Mouse (Mus musculus): ENCODE measurements around the gene Tmem235. TPM values are rescaled to one million over a fixed set of nuclear protein-coding genes. Genes with fewer than 3 reads are reported as not detected.
"Not testable (repeated sequence)": the region's sequence is repeated elsewhere in the genome, so short reads cannot be mapped to it uniquely, and the experiment has no call there.

The Tmem235 gene
- total RNA-seq (2017), result not detected in 2 replicates

DNA sequence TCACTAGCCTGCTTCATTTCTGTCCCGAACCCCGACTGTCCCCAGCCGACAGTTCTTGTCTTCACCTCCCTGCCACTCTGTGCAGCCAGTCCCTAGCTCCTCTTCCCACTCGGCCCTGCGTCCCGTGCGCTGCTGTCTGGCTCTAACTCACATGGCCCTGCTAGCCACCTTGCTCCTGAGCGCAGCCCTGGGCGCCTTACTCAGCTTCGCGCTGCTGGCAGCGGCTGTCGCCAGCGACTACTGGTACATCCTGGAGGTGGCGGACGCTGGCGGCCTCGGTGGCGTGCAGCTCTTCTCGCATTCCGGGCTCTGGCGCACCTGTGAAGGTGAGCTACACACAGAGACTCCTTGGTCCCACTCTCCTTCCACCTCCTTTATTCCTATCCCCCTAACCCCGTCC, at the start of gene Tmem235:
Gene Tmem235, plus strand, starts transcription at position 152 of the 400 bp plus-strand sequence.
- ATAC-seq (replicated peaks; ENCODE audit: low read depth, poor library complexity, severe bottlenecking), result no peak

DNA sequence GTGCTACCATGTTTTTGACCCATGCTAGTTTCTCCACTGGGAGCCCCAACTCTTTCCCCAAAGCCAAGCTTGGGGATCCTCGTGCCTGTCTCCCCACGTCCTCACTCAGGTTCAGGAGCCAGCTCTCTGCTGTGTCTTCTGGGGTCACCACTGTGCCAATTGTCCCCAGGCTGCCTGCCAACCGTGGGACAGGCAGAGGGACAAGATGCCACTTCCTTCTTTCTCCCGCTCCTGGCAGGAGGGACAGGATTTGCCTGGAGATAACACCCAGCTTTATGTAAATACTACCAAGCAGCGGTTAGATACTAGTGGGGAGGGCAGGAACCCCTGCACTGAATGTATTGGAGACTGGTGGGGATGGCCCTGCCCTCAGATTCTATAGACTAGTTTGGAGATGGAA, 46.7 kb upstream of the Tmem235 start:
- no peak for ATAC-seq (replicated peaks; ENCODE audit: low read depth, poor library complexity, severe bottlenecking)

DNA sequence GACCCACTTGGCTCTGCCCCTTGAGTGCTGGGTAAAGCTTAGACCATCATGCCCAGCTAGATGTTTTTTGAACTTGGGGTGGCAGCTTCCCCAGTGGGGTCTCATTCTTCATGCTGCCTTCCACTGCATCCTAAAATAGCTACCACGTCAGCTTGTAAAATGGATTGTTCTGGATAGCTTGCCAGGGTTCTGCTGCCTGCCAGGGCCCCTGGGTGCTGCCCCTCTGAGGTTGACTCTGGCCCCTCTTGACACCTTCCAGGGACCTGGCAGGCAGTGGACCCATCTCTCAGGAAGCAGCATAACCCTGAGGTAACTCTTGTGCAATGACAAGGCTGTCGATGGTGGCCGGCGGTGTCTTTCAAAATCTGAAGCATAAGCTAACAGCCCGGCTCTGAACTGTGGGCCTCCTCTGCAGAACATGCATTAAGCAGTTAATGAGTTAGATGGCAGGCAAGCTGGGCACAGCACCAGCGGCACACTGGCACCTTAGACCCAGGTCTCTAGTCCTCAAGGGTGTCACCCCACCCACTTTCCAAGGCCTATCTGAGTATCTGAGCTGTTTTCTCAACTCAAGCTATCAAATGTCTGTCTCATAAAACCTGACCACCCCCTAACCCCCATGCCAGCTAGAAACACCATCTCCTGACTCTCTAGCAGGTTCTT, 45.7 kb upstream of the Tmem235 start:
- ATAC-seq (replicated peaks; ENCODE audit: low read depth, poor library complexity, severe bottlenecking), result no peak

- not testable (repeated sequence) for ATAC-seq (replicated peaks; ENCODE audit: low read depth, poor library complexity, severe bottlenecking)
These were observed 44.7 kb upstream of the Tmem235 start for GRCm38 (mm10) chr11:117815850-117816249.

DNA sequence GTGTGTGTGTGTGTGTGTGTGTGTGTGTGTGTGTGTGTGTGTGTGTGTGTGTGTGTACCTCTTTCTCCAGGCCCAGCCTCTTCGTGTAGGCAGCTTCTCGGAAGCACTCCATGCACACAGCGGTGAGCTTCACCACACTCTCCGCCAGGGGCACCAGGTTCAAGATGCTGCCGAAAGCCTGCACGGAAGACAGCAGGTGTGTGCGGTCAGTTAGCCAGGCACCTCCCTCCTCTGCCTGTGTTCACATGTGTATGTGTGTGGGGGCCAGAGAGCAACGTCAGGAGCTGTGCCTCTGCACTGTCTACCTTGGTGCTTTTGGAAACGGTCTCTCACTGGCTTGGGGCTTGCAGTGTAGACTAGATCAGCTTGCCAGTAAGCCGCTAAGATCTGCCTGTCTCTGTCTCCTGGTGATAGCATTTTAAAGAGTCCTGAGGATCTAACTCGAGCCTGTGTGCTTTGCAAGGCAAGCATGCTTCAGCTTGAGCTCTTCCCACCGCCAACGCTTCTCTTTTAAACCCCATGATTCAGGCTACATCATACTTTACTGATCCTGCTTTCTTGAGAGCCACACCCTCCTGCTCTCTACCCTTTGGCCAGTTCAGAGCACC, 44.1 kb upstream of the Tmem235 start:
- no peak for ATAC-seq (replicated peaks; ENCODE audit: low read depth, poor library complexity, severe bottlenecking)

GRCm38 (mm10) chr11:117819095-117819494, 41.5 kb upstream of the Tmem235 start:
- no peak for ATAC-seq (replicated peaks; ENCODE audit: low read depth, poor library complexity, severe bottlenecking)

DNA sequence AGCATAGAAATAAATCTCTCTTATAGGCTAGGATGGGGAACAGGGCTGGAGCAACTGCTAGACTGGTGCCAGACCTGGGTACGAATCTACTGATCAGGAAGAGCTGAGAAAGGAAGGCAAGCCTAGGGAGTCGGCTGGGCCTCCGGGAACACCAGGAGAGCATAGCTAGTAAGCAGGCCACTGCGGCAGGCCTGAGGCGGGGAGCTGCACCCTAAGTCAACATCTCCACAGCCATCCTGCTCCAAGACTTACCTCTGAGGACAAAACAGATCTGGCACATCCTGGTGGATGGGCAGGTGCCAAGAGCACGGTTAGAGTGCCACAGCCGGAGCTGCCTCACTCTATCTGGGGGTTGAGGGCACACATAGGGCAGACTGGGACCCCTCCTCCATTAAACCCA, 40.4 kb upstream of the Tmem235 start:
- ATAC-seq (replicated peaks; ENCODE audit: low read depth, poor library complexity, severe bottlenecking), result no peak

DNA sequence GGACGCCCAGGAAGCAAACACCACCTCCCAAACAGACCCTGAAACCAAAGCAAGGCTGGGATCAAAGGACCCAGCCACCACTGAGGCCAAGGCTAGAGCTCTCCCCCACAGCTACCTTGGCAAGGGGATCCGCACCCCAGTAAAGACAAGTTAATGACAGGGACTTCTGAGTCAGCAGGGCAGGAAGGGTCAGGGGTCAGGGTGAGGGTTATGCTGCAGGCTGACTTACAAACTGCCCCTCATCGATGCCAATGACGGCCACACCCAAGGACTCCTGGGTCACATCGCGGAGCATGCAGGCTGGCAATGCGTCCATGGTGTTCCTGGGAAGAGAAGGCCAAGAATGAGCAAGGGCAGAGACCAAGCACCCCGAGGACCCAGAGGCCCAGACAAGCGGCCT, 38.7 kb upstream of the Tmem235 start:
- no peak for ATAC-seq (replicated peaks; ENCODE audit: low read depth, poor library complexity, severe bottlenecking)

GRCm38 (mm10) chr11:117822728-117823241, 37.8 kb upstream of the Tmem235 start:
- ATAC-seq (replicated peaks; ENCODE audit: low read depth, poor library complexity, severe bottlenecking), result no peak

DNA sequence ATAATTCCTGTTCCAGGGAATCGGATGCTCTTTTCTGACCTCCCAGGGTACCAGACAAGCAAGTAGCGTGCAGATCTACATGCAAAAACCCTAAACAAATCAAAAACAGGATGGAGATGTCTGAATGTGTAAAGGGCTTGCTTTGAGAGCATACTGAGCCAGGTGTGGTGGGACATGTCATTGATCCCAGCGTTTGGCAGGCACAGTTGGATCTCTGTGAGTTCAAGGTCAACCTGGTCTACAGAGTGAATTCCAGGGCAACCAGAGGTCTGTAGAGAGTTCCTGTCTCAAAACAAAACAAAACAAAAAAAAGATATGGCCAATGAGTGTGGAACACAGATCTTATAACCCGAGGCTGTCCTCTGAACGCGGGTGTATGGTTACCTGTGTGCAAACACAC, 37.1 kb upstream of the Tmem235 start:
- no peak for ATAC-seq (replicated peaks; ENCODE audit: low read depth, poor library complexity, severe bottlenecking)

- peak; percentile 44 for ATAC-seq (replicated peaks; ENCODE audit: low read depth, poor library complexity, severe bottlenecking)
These were observed 36.2 kb upstream of the Tmem235 start for GRCm38 (mm10) chr11:117824060-117824969.

- ATAC-seq (replicated peaks; ENCODE audit: low read depth, poor library complexity, severe bottlenecking), result peak; percentile 36
These were observed 35.0 kb upstream of the Tmem235 start, which contains the start of the genes Afmid and Tk1 for GRCm38 (mm10) chr11:117825333-117826101. Gene Afmid, plus strand, starts transcription at chr11:117825924. Gene Tk1, minus strand, starts transcription at chr11:117826092.

DNA sequence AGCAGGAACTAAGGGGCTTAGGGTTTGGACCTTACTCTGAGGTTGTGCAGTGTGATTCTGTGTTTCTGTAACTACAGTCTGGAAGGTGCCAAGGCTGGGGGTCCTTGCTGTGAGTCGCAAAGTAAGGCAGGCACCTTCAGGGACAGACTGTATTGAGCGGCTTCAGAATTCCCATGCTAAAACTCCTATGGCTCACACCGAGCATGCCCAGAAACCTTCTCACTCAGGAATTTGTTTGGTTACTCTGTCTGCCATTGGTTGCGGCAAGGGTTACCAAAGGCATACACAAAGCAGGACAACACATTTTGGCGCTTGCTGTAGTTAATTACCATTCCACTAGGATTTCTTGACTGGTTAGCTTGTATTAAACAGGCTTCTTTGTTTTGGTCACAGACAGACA, 34.4 kb upstream of the Tmem235 start:
- ATAC-seq (replicated peaks; ENCODE audit: low read depth, poor library complexity, severe bottlenecking), result no peak

GRCm38 (mm10) chr11:117826916-117827315, 33.6 kb upstream of the Tmem235 start:
- ATAC-seq (replicated peaks; ENCODE audit: low read depth, poor library complexity, severe bottlenecking), result no peak

DNA sequence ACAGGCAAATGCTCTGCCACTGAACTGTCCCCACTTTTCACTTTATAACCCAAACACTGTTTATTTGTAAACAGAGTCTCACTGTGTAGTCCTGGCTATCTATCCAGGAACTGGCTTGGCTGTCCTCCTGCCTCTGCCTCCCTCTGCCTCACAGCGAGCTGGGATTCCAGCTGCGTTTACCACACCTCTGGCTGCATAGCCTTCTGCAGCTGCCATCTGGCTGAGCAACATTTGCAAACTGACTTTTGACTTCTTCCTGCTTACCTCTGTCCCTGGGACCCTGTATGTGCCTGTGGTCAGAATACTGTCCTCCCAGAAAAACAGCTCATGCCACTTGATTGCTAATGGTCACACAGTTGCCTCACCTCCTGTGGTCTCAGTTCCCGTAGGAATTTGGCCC, 33.2 kb upstream of the Tmem235 start:
- no peak for ATAC-seq (replicated peaks; ENCODE audit: low read depth, poor library complexity, severe bottlenecking)

DNA sequence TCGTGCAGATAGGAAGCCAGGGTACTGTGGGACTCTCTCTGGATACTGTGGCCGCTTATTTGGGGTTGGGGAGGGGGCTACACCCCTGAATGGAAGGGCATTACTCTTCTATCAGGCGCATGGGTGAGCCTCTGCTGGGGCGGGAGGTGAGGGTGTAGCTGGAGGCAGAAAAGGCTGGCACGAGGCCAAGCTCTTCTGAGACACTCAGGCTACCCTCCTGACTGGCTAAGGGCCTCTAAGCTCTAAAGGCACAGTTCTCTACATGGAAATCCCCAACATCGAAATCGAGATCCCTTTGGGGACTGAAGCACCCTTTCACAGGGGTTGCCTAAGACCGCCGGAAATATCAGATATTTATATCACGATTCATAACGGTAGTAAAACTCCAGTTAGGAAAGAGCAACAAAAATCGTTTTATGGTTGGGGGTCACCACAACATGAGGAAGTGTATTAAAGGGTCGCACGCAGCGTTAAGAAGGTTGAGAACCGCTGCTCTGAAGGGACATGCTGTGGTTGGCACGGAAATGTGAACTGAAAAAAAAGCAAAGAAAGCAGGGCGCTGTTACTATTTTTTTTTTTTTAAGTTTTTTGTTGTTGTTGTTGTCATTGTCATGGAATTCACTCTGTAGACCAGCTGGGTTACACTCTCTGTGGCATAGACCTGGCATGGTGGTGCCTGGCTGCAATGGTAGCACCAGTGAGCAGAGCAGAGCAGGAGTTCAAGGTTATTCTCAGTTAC, 32.2 kb upstream of the Tmem235 start:
- ATAC-seq (replicated peaks; ENCODE audit: low read depth, poor library complexity, severe bottlenecking), result no peak

DNA sequence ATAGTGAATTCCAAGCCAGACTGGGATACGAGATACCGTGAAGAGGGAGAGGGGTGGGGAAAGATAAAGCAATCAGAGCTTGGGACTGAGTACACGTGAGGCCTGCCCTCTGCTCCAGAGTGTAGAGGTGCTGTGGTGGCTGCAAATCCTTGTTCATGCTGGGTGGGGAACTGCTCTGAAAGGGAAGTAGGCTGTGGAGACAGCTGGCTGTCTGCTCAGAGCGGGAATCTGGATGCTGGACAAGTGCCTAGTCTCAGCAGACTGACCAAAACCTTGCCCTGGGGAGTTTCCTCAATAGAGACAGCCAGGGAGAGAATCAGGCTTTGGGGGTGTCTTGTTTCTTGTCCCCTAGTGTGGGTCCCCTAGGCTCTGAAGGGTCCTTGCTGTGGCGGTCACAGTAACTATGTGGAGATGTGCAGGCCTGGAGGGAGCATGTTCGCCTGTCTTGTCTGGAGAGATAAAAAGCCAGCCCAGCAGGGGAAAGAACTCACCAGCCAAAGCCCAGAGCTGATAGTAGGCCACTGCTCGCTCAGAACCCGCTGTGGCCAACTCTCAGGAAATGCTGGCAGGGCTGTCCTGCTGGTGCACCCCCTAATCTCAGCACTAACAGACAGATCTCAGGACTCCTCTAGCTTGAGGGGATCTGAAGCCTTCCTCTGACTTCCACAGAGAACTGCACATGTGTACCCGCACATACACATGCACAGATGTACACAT, 31.5 kb upstream of the Tmem235 start:
- peak; percentile 33 for ATAC-seq (replicated peaks; ENCODE audit: low read depth, poor library complexity, severe bottlenecking)

DNA sequence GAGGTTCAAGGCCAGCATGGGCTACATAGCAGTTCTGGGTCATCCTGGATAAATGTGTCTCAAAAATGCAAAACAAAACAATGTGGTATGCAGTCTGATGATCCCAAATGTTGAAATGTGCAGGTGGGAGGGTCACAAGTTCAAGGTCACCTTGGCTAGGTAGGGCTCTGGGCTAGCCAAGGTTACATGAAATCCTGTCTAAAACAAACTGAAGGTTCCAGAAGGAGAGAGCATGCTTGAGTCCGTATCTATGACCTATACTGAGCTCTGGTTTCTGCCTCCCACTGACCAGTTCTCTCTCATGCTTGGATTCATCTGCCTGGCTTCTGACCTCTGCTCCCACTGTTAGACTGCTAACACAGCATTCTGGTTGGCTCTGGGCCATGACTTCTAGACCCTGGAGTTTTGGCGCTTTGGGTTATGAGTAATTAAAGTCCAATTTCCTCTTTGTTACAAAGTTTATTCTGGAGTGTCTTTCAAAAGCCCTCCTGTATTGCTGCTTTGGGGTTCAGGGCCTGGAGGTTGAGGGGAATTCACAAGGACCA, 30.8 kb upstream of the Tmem235 start:
- ATAC-seq (replicated peaks; ENCODE audit: low read depth, poor library complexity, severe bottlenecking), result no peak
